Mouse (Mus musculus) CH12.LX (cell line): ENCODE data around the gene March9.

Source experiments
- CTCF ChIP-seq, 2 experiments: IDR thresholded peaks in 1 of 2; conservative IDR thresholded peaks in 1 of 2; 2 replicates each; pipeline ENCODE4 v1.5.1; 2011 to 2012; ENCODE audit warnings: low read depth in 2 of 2, low read length in 2 of 2, improper control_type of control experiment in 1 of 2, inconsistent platforms in 1 of 2, mild to moderate bottlenecking in 1 of 2, moderate library complexity in 1 of 2
- EP300 ChIP-seq: IDR thresholded peaks from 2 replicates; pipeline ENCODE4 v1.6.1; 2011; ENCODE audit warnings: low read length, improper control_type of control experiment
- JUND ChIP-seq: conservative IDR thresholded peaks from 2 replicates; pipeline ENCODE4 v1.6.1; 2011; ENCODE audit warnings: low read depth, low read length, improper control_type of control experiment
- MAX ChIP-seq: IDR thresholded peaks from 2 replicates; pipeline ENCODE4 v1.6.1; 2011; ENCODE audit warnings: low read length, improper control_type of control experiment
- NRF1 ChIP-seq: IDR thresholded peaks from 2 replicates; pipeline ENCODE4 v1.6.1; 2014; ENCODE audit warnings: low read depth, mild to moderate bottlenecking, inconsistent platforms, low read length, improper control_type of control experiment, moderate library complexity
- POLR2A ChIP-seq: IDR thresholded peaks from 2 replicates; pipeline ENCODE4 v1.6.1; 2011; ENCODE audit warnings: low read depth, mild to moderate bottlenecking, improper control_type of control experiment, low read length
- RCOR1 ChIP-seq: conservative IDR thresholded peaks from 2 replicates; pipeline ENCODE4 v1.6.1; 2012; ENCODE audit warnings: low read depth, mild to moderate bottlenecking, inconsistent platforms, low read length, improper control_type of control experiment
- SMC3 ChIP-seq: IDR thresholded peaks from 2 replicates; pipeline ENCODE4 v1.6.1; 2011; ENCODE audit warnings: low read depth, low read length, improper control_type of control experiment
- TBP ChIP-seq: conservative IDR thresholded peaks from 2 replicates; pipeline ENCODE4 v1.6.1; 2011; ENCODE audit warnings: low read depth, low read length, improper control_type of control experiment
- TCF12 ChIP-seq: IDR thresholded peaks from 2 replicates; pipeline ENCODE4 v1.6.1; 2014; ENCODE audit warnings: low read depth, mild to moderate bottlenecking, inconsistent platforms, low read length, improper control_type of control experiment
- USF1 ChIP-seq: IDR thresholded peaks from 2 replicates; pipeline ENCODE4 v1.6.1; 2014; ENCODE audit warnings: low read depth, mild to moderate bottlenecking, inconsistent platforms, low read length, improper control_type of control experiment
- ZC3H11A ChIP-seq: IDR thresholded peaks from 2 replicates; pipeline ENCODE4 v1.6.1; 2012; ENCODE audit warnings: low read depth, mild to moderate bottlenecking, inconsistent platforms, low read length, improper control_type of control experiment
- ZKSCAN1 ChIP-seq: IDR thresholded peaks from 2 replicates; pipeline ENCODE4 v1.6.1; 2012; ENCODE audit warnings: low read depth, inconsistent platforms, low read length, improper control_type of control experiment, borderline replicate concordance
- ZNF384 ChIP-seq: IDR thresholded peaks from 2 replicates; pipeline ENCODE4 v1.6.1; 2012; ENCODE audit warnings: low read depth, low read length, improper control_type of control experiment, inconsistent platforms

- TF ChIP-seq CTCF (conservative IDR thresholded peaks at IDR 0.05 in 1 of 2, IDR thresholded peaks at IDR 0.05 in 1 of 2; ENCODE audit: low read depth in 2 of 2, low read length in 2 of 2) (peak in 1 of 2 experiments; percentile 76; a peak in 2 of 4 replicates), POLR2A (peak; percentile 76), ZNF384 (no peak), ZKSCAN1 (no peak), SMC3 (peak; percentile 54), MAX (no peak; the same call in 1 of the 2 replicates), USF1 (no peak), EP300 (no peak), TCF12 (peak; percentile 52; the same call in 1 of the 2 replicates), RCOR1 (peak; percentile 49; the same call in 1 of the 2 replicates), NRF1 (no peak), TBP (no peak), JUND (no peak), ZC3H11A (no peak)
Observed at GRCm38 (mm10) chr10:127075080-127075479, 15.1 kb upstream of the March9 start, which contains the start of gene Agap2.
